Mouse (Mus musculus) stomach, embryonic 14.5 days (tissue): ENCODE results near the gene Rab7b. TPM values are rescaled to one million over a fixed set of nuclear protein-coding genes. Genes with fewer than 3 reads are reported as not detected.

Experiments used
- ATAC-seq: fragments of 200-750 bp; cut with Nextera tagmentation; 2 replicates; pipeline ENCODE4 v1.8.0; 2017; ENCODE audit warnings: low read depth, moderate TSS enrichment; ENCODE audit not compliant: insufficient number of reproducible peaks, insufficient read depth, low FRiP score
- H3K27ac ChIP-seq: fragments of 300-500 bp; sonication (generic); 2 replicates; pipeline ENCODE4 v1.5.1; 2014; ENCODE audit warnings: mild to moderate bottlenecking, low read length, moderate library complexity, mixed read lengths
- H3K27me3 ChIP-seq: fragments of 300-500 bp; sonication (generic); 2 replicates; pipeline ENCODE4 v1.6.1; 2014; ENCODE audit warnings: low read length, control low read depth, mixed read lengths; ENCODE audit not compliant: control insufficient read depth, insufficient read depth
- H3K36me3 ChIP-seq: fragments of 300-500 bp; sonication (generic); 2 replicates; pipeline ENCODE4 v1.6.1; 2014; ENCODE audit warnings: mild to moderate bottlenecking, control low read depth, low read length, moderate library complexity, mixed read lengths; ENCODE audit not compliant: control insufficient read depth, insufficient read depth
- H3K4me1 ChIP-seq: fragments of 300-500 bp; sonication (generic); 2 replicates; pipeline ENCODE4 v1.6.1; 2014; ENCODE audit warnings: low read length, control low read depth, mixed read lengths; ENCODE audit not compliant: control insufficient read depth, insufficient read depth
- H3K4me2 ChIP-seq: fragments of 300-500 bp; sonication (generic); replicated peaks from 2 replicates; pipeline ENCODE4 v1.6.1; 2014; ENCODE audit warnings: low read depth, low read length, control low read depth
- H3K4me3 ChIP-seq: fragments of 300-500 bp; sonication (generic); 2 replicates; pipeline ENCODE4 v1.5.1; 2014; ENCODE audit warnings: low read depth, low read length, control low read depth
- H3K9ac ChIP-seq: fragments of 300-500 bp; sonication (generic); replicated peaks from 2 replicates; pipeline ENCODE4 v1.6.1; 2014; ENCODE audit warnings: low read depth, mild to moderate bottlenecking, control low read depth, low read length, moderate library complexity, mixed read lengths
- H3K9me3 ChIP-seq: fragments of 300-500 bp; sonication (generic); 2 replicates; pipeline ENCODE4 v1.6.1; 2016; ENCODE audit warnings: low read depth, low read length, control low read depth; ENCODE audit not compliant: control insufficient read depth
- WGBS: fragments of 180-500 bp; shearing (Covaris S2); extraction: QIAGEN DNeasy Blood & Tissue Kit; methylation state at CpG from one replicate; pipeline ENCODE4 v1.1.7; 2014; 5-methylcytosine and 5-hydroxymethylcytosine counted together
- polyA plus RNA-seq: library from polyadenylated mRNA; unstranded; fragments of >200 nt; fragmentation: Nextera tagmentation; extraction: Ambion mirVana; gene quantifications from 2 replicates; pipeline ENCODE4 v1.2.1, GENCODE M21; 2014

The Rab7b gene
- polyA plus RNA-seq, 1 experiment from 2014 or later, result 3.9 TPM

DNA sequence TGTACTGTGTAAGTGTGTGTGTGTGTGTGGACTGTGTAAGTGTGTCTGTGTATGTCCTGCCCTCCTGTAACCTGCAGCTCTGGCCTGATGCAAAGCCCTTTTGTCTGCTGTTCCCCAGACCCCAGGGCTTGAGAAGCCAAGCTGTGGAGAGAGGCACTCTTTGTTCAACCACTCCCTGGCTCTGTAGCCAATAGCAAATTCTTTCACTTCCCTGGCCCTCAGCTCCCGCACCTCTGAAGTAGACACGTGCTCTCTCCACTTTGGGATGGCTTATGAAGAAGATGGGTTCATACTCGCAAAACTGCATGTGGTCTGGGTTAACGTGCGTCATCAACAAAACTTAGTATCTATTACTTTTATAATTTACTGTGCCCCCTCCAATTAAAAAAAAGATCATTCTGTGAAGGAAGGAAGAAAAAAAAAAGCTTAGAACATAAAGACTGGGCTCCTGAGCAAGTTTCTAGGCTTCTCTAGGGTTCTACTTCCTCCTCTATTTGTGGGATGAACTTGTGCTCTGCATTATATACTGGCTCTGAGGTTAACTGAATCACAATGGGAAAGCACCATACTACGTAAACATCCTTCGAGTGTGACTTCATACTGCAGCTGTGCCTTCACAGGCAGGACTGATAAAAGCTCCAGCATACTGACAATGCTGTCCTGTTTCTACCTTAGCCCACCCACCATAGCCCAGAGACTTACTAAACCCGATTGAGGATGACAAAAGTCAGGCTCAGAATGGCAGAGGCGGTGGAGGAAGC lies 71.4 kb downstream of the Rab7b start:
- H3K27ac ChIP-seq, result no peak overlapping the region
- no peaks in the 10 kb centered on the region for H3K36me3 ChIP-seq
- no peak for ATAC-seq
- no peaks in the 10 kb centered on the region for H3K27me3 ChIP-seq
- H3K9me3 ChIP-seq, result no peaks in the 10 kb centered on the region
- H3K4me3 ChIP-seq, result no peak overlapping the region
- no peaks in the 10 kb centered on the region for H3K4me1 ChIP-seq
- no peak overlapping the region for H3K4me2 ChIP-seq
- WGBS, result 59% methylated on average over 9 of the region's 9 CpGs
- no peak overlapping the region for H3K9ac ChIP-seq

DNA sequence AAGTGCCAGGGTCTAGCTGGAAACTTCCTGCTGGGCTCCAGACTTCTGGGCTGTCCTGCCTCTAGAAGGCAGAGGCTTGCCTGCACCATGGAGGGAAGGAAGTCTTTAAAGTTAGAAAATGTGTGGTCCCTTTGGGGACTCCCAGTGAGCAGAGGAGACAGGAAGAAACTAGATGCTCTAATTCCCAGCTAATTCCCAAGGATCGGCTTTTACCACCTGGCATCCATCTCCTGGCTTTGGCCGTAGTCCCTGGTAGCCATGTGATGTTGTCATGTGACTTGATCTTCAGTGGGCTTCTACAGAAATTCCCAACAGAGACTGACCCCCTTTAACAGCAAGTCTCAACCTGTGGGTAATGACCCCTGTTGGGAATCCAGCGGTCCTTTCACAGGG lies 71.9 kb downstream of the Rab7b start:
- H3K9ac ChIP-seq, result no peak overlapping the region
- no peaks in the 10 kb centered on the region for H3K27me3 ChIP-seq
- no peak overlapping the region for H3K4me3 ChIP-seq
- no peaks in the 10 kb centered on the region for H3K4me1 ChIP-seq
- no peak overlapping the region for H3K27ac ChIP-seq
- WGBS, result 87% methylated on average over 3 of the region's 3 CpGs
- no peak overlapping the region for H3K4me2 ChIP-seq
- H3K9me3 ChIP-seq, result no peaks in the 10 kb centered on the region
- no peak for ATAC-seq
- no peaks in the 10 kb centered on the region for H3K36me3 ChIP-seq

DNA sequence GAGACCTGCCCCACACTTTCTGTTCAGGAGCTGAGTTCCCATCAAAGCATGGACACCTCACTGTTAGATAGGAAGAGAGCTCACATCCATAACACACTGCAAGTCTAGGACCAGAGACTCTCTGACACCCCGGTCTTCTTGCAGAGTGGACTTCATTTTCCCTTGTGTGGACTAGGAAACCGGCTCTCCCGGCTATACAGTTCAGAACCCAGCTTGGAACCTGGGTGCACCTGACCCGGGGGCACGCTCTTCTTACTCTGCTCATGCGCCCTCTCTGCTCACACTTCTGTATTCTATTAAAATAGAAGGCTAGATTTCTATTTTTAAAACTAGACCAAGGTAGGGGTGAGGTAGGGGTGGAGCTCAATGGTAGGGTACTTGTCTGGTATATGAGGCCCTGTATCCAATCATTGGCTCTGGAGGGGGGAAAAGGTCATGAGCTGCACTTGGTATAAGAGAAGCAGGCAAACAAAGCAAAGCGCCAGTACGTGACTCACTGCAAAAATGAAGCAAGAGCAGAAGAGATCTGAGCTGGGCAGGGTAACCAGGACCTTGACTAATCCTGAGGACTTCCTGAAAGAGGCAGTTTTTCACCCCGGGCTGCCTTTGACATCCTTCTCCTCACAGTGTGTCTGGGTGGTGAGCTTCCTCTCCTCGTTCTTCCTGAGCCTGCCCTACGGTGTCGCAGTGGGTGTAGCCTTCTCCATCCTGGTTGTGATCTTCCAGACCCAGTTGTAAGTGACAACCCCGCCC lies 72.8 kb downstream of the Rab7b start:
- H3K4me1 ChIP-seq, result no peaks in the 10 kb centered on the region
- no peak overlapping the region for H3K9ac ChIP-seq
- no peaks in the 10 kb centered on the region for H3K9me3 ChIP-seq
- no peak overlapping the region for H3K4me3 ChIP-seq
- ATAC-seq, result no peak
- H3K27ac ChIP-seq, result no peak overlapping the region
- no peaks in the 10 kb centered on the region for H3K27me3 ChIP-seq
- H3K36me3 ChIP-seq, result no peaks in the 10 kb centered on the region
- no peak overlapping the region for H3K4me2 ChIP-seq
- 78% methylated on average over 13 of the region's 13 CpGs for WGBS

DNA sequence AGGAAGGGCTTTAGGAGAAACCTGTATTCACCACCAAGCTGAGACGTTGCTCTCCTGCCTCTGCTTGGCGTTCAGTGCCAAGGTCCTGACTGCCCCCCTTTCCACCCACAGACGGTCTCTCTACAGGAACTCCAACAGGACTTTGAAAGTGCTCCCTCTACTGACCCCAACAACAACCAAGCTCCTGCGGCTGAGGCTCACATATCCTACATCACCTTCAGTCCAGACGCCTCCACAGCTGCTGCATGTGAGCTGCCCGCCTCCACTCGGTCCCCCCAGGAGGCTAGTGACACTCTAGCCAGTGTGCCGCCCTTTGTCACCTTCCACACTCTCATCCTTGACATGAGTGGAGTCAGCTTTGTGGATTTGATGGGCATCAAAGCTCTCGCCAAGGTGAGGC lies 75.2 kb downstream of the Rab7b start:
- H3K27ac ChIP-seq, result no peak overlapping the region
- no peak overlapping the region for H3K4me3 ChIP-seq
- no peak for ATAC-seq
- no peak overlapping the region for H3K4me2 ChIP-seq
- 50% methylated on average over 9 of the region's 9 CpGs for WGBS
- no peak overlapping the region for H3K9ac ChIP-seq
- H3K4me1 ChIP-seq, result no peaks in the 10 kb centered on the region
- H3K27me3 ChIP-seq, result no peaks in the 10 kb centered on the region
- no peaks in the 10 kb centered on the region for H3K36me3 ChIP-seq
- H3K9me3 ChIP-seq, result no peaks in the 10 kb centered on the region

DNA sequence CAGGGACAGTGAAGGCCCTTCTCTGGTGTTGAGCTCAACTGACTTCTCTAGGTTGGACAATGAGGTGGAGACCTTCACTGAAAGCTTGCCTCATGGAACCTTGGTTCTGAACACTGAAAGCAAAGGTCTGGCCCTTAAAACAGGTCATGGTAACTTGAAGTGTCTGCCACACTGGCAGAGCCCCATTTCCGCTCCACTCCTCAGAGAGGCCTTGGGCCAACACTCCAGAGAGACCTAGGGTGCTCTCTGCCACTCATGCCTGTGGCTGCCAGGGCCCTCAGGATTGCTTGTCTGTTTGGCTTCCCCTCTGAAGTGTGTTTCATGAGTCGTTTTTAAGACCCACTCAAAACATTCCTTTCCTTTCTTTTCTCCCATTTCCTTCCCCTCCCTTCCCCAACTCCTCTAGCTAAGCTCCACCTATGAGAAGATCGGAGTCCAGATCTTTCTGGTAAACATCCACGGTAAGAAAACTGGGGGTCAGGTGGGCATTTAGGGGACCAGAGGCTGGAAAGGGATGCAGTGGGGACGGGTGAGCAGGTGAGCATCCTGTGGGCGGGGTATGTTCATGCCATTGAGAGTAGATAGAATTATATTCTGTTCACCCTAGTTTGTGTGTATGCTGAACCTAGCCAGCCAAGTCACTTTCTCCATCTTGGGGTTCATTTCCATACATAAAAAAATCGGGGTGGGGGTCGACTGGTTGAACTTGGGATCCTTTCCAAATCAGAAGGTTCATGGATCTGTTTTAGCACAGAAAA lies 76.3 kb downstream of the Rab7b start:
- whole genome bisulfite sequencing, result 63% methylated on average over 8 of the region's 8 CpGs
- Histone ChIP-seq H3K4me1 (no peaks in the 10 kb centered on the region), H3K9me3 (no peaks in the 10 kb centered on the region), H3K9ac (no peak overlapping the region), H3K4me2 (no peak overlapping the region), H3K36me3 (no peaks in the 10 kb centered on the region), H3K27ac (no peak overlapping the region), H3K4me3 (no peak overlapping the region), H3K27me3 (no peaks in the 10 kb centered on the region)
- ATAC-seq, result no peak

Other genes with a start within 250 kb of the Rab7b start
- gene Srgap2, start 161.3 kb upstream of the Rab7b start, polyA plus RNA-seq, result 22.8 and 24.5 TPM in 2 replicates
- gene Fam72a, start 160.8 kb upstream of the Rab7b start, polyA plus RNA-seq, result 3.1 and 3.2 TPM in 2 replicates
- gene Avpr1b, start 89.5 kb upstream of the Rab7b start, polyA plus RNA-seq, result not detected in 2 replicates
- 46.8 and 56.0 TPM in 2 replicates for gene Ctse, start 50.4 kb upstream of the Rab7b start, polyA plus RNA-seq
- 3.3 and 6.4 TPM in 2 replicates for gene Slc26a9, start 55.3 kb downstream of the Rab7b start, polyA plus RNA-seq
- gene Pm20d1, start 108.7 kb downstream of the Rab7b start, polyA plus RNA-seq, result 2.5 and 2.6 TPM in 2 replicates
- 9.0 and 10.0 TPM in 2 replicates for gene Slc41a1, start 138.8 kb downstream of the Rab7b start, polyA plus RNA-seq
- 20.9 and 24.6 TPM in 2 replicates for gene Rab29, start 178.5 kb downstream of the Rab7b start, polyA plus RNA-seq
- 58.6 and 61.2 TPM in 2 replicates for gene Nucks1, start 221.8 kb downstream of the Rab7b start, polyA plus RNA-seq